Mouse (Mus musculus): ENCODE data around the gene Cd276. TPM values are rescaled to one million over a fixed set of nuclear protein-coding genes. Genes with fewer than 3 reads are reported as not detected.

Cd276 gene
- total RNA-seq, 4 experiments from 2014 or later, result 10.2 to 13.1 (median 10.8) TPM

DNA sequence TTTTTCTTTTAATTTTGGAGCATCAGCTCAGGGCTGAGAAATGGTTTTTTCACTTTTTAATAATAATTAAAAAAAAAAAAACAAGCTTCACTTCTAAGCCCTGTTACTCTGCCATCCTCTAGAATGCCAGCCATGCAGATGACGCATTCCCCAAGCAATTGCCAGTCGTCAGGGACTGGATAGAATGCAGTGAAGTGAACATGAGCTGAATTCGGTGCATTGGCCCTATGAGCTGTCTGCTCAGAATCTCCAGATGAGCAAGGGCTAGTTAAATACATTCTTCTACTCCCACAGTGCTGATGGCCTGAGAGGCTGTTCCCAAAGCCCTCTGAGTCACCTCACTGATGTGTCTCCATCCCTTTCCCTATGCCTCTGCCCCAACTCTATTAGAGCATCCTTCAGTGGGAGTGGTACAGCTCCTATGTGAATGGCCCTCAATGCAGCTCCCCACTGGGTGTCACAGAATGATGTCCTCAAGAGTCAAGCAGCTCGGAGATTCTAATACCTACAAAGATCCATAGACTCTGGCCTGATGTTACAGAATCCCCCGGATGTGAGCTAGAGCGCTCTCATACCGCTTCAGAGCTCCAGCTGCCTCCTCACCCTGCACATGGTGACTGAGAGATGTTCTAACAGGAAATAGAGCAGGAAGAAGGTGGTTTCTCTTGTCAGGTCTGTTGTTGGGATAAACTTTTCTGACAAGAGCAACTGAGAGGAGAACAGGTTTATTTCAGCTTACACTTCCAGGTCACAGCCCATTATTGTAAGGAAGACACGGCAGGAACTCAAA lies 47.8 kb downstream of the Cd276 start:
- no peak for DNase-seq

- no peak for DNase-seq
These were observed 54.3 kb downstream of the Cd276 start for GRCm38 (mm10) chr9:58500946-58501345.

DNA sequence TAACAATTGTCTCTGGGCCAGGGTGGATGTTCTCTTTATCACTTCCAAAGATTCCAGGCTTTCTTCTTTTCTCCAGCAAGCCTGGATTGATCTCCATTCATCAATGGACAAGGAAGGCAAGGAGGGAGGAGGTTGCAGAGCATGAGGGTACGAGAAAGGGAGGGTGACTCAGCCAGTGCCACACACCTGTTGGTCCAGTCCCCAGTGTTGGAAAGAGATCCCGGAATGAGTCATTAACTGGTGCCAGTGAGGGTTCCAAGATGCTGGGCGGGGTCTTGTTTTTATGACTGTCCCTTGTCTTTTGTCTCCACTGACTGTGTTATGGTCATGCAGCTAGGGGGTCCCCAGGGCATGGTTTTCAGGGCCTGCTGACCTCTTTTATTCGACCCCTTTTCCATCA lies 57.3 kb downstream of the Cd276 start:
- DNase-seq, result no peak

GRCm38 (mm10) chr9:58496470-58497182 lies 58.6 kb downstream of the Cd276 start:
- no peak for DNase-seq

DNA sequence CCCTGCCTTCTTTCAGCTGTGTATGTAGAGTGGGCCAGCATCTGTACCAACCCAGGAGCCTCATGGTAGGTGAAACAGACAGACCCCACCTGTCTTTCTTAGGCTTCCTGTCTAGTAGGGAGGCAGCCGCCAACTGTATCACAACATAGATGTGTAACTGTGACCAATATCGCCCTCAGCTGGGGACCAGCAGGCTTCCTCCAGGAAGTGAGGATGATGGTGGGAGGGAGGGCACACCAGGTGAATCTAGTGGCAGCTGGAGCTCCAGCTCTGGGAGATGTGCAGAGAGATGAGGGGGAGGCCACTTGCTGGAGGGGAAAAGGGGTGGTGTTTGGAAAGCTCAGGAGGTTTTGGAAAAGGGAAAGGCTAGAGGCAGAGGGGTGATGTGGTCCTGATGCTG lies 60.2 kb downstream of the Cd276 start:
- no peak for DNase-seq

- DNase-seq, result no peak
These were observed 64.8 kb downstream of the Cd276 start for GRCm38 (mm10) chr9:58490391-58490790.

DNA sequence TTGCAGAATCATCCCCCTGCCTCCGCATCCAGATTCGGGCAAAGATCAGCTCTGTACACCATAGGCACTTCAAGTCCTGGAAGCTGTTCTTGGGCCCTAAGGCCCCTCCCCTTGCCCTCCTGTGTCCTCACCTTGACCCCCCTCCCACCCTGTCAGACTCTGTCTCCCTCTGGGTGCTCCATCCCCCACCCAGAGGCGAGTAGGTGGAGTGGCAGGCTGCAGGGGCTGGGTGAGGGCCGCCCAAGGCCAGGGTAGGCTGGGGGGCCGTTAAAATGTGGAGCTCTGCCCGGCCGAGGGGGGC lies 65.4 kb downstream of the Cd276 start:
- DNase-seq, result no peak

DNA sequence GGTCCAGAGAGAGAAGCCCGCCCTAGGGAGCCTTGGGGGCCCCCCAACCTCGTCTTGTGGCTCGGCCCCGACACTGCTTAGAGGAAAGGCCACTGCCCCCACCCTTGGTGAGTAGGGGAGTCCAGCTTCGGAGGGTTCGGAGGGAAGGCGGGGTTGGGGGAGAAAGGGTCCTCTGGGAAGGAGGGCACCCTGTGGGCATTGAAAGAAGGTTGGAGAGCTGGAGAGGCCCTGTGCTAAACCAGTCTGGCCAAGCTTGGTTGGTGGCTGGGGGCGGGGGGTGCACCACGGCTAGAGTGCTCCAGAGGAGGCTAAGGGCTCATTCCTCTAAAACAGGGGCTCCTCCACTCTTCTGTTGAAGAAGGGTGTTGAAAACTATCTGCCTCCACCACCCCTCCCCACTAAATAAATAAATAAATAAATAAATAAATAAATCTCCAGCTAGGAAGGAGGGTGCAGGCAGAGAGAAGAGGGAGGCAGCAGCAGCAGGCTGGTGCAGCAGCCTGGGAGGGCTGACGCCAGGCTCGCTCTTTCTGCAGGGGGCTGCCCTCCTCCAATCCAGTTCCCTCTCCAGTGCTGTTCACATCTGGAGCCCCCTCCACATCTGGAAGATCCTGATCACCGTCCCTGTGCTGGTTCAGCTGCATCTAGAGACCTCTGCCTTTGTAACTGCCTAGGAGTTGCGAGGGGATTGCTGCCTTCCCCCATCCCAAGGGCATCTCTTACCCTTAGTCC lies 65.9 kb downstream of the Cd276 start:
- no peak for DNase-seq

- DNase-seq, result peak; percentile 13
These were observed 67.1 kb downstream of the Cd276 start, which contains the start of gene Insyn1 for GRCm38 (mm10) chr9:58487851-58488801. Gene Insyn1, plus strand, starts transcription at chr9:58488603.

DNA sequence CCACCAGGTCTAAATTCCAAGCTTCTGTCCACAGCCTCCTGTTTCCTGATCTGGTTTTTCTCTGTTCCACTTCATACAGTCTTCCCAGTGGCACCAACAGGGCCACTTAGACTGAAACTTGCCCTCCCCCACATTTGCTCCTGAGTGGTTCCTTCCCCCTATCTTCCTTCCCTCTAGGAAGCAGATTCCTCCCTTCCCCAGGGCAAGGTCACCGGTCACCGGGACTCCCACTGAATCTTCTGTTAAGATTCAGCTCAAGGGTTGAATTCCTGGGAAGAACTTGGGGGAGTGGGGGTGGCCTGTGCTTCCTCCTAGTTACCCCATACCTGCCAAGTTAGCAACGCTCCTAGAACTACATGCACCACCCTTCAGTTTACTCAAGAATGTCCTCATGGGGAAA lies 68.2 kb downstream of the Cd276 start:
- no peak for DNase-seq

Other genes starting within 250 kb of the Cd276 start
- gene Loxl1, start 242.3 kb downstream of the Cd276 start, total RNA-seq (2022), result 10 to 100 TPM; 20.4 to 28.6 (median 23.0) TPM
- not detected for gene Tbc1d21, start 185.0 kb downstream of the Cd276 start, total RNA-seq (2022)
- 10 to 100 TPM; 10.8 to 13.7 (median 12.4) TPM for gene Insyn1, start 66.8 kb downstream of the Cd276 start, total RNA-seq (2022)
- gene Nptn, start 26.8 kb upstream of the Cd276 start, total RNA-seq (2022), result 100 to 1,000 TPM; 139 to 182 (median 167) TPM
- 1 to 10 TPM in 2 of 4 experiments, under 1 TPM in 1, not detected in 1; 0.70 to 1.7 (median 1.2) TPM for gene Rec114, start 188.5 kb upstream of the Cd276 start, total RNA-seq (2022)

Measured in adrenal gland, adult 8-10 months (tissue).